Mouse (Mus musculus): ENCODE measurements at regions not wholly inside any gene's neighbourhood (a gene's known extent, or its start where the extent isn't known, plus 50 kb on each side); places are given as distances from the start of the nearest gene placed in this dataset.

DNA sequence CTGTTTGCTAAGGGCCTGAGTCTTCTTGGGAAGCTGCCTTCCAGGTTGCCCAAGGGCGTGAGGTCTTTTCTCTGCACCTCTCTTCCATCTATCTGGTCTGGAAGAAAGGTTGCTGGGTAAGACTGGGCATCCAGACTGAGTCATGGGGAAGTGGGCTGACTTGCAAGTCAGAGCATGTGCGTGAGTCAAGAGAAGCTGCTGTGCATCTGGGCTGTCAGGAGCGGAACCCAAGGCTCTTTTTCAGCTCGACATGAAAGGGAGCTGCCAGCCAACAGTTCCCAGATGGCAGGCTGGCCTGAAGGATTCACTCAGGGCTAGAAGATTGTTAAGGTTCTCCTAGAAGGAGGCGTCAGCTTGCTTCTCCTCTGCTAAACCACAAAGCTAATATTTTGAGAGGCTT is 129.3 kb upstream of the Lrig1 start:
- no peak for ATAC-seq (ENCODE audit: poor library complexity, severe bottlenecking)

DNA sequence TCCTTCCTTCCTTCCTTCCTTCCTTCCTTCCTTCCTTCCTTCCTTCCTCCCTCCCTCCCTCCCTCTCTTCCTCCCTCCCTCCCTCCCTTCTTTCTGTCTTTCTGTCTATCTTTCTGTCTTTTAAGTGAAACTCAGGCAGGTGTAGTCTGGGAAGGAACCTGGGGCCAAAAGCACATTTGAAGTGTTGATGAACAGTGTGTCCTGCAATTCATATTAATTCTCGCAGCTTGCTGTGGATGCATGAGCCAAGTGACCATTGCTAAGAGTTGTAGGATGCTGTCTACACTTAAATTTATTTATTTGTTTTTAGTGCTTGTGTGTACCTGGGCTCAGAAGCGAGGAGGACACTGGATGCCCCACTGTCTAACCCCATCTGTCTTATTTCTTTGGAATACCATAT is 126.7 kb upstream of the Lrig1 start:
- no peak for ATAC-seq (ENCODE audit: poor library complexity, severe bottlenecking)

DNA sequence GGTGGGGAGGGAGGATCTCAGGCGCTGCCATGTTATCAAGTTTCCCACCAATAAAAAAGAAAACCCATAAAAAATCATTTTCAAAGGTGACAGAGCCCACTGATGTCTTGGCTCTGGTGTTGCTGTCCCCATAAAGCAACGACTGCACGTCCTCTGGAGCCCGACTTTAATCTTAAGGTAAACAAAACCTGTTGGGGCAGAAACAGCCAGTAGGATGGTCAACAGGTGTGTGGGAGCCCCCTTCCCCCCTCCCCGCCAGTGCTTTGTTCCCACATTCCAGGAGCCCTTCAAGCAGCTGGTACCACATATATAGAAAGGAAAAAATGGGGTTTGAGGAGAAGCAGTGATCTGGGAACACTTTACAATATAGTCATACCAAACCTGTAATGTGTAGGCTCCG is 118.3 kb upstream of the Lrig1 start:
- no peak for ATAC-seq (ENCODE audit: poor library complexity, severe bottlenecking)

DNA sequence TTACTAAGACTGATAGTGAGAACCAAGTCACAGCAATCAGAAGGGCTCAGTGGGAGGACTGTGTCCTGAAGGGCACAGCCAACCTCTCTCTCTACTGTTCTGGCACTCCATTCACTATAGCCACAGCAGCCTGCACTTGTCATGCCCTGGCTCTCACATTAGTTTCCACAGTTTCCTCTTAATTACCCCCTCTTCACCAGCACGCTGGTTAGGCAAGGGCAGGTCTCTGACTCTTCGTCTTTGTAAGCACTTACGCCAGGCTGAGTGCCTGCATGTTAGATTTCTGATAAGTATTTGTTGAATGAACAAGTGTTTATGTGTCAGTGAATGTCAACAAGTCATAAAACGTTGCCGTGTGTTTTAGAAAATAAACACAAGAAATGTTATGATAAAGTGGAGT is 116.2 kb upstream of the Lrig1 start:
- no peak for ATAC-seq (ENCODE audit: poor library complexity, severe bottlenecking)

GRCm38 (mm10) chr6:94814711-94815110 is 114.8 kb upstream of the Lrig1 start:
- ATAC-seq (ENCODE audit: poor library complexity, severe bottlenecking) = no peak

- ATAC-seq (ENCODE audit: poor library complexity, severe bottlenecking) = no peak
Measured at GRCm38 (mm10) chr6:94813481-94814148, 113.7 kb upstream of the Lrig1 start.

DNA sequence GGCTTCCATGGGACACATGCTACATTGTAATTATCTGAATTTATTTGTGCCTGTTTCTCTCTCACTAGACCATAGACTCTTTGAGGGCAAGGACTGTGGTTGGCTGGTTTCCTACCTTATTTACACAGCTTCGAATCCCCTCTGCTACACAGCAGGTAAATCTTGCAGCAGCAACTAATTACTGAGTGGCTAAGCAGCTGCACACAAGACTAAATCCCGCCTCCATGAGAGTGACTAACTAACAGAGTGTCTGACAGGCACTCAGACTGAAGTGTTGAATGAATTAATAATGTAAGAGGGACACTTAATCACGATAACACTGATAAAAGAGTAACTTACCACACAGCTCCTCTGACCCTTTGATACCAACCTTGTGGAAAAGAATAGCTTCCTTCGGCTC is 111.9 kb upstream of the Lrig1 start:
- ATAC-seq (ENCODE audit: poor library complexity, severe bottlenecking) = no peak

- ATAC-seq (ENCODE audit: poor library complexity, severe bottlenecking) = no peak
Measured at GRCm38 (mm10) chr6:94807216-94807615, 107.3 kb upstream of the Lrig1 start.

DNA sequence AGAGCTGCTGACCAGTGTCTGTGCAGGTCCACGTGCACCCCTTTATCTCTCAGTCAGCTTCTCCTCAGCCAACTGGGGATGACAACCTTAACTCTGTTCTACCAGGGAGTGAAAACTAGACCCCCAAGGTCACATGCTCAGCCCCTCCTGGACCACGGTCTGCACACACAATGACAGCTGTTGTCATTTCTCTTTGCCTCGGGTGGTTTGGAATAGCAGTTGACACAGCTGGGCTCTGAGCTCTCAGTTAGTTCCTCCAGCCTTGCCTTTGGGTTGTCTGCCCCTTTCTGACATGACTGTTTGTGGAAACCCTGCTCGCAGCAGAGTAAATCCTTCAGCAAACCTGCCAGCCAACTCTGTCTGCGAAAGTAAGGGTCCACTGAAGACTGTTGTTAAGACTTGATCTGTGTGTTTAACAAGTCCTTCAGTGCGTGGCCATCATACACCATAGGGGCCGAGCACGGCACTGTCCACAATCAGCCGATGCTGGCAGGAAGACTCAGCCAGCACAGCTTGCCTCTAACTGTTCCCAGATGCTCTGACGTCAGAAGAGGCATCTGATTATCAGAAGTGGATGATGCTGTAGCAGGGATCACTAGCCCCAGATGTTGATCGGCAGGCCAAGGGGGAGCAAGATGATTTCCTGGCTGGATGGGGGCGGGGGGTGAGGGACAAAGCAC is 106.7 kb upstream of the Lrig1 start:
- ATAC-seq (ENCODE audit: poor library complexity, severe bottlenecking) = no peak

DNA sequence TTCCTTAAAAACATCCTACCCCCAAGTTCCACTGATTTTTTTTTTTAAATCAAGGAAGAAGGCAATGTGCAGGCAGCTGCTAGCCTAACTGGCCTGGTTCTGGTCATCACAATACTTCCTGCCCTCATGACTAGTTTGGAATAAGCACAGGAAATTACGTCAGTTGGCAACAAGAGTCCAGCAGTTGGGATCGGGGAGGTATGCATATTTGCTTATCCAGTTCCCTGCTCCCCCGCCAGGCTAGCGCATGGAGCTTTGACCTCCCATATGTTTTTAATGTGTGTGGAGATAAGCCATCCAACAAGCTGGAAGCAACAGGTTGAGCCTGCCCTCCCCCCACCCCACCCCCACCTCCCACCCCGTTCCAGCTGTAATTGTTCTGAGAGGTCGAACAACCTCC is 105.7 kb upstream of the Lrig1 start:
- ATAC-seq (ENCODE audit: poor library complexity, severe bottlenecking) = no peak

GRCm38 (mm10) chr6:94804284-94804815 is 104.4 kb upstream of the Lrig1 start:
- no peak for ATAC-seq (ENCODE audit: poor library complexity, severe bottlenecking)

DNA sequence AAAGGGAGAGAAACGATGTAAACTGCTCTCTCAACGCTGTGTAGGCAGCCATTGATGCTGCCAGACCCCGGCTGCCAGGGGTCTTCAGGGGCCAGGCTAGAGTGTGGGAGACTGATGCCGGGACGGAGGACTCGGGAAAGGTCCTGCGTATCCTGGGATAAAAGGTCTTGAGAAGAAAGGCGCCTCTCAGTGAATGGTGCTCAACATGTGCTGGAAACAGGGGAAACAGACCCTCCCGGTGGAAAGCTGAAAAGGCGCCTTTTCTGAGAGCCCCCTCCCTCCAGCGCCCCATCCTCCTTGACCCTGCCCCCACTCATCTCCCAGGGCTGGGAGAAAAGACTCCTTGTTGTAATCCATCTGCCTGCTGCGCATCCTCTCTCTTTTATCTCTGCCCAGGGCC is 101.1 kb upstream of the Lrig1 start:
- no peak for ATAC-seq (ENCODE audit: poor library complexity, severe bottlenecking)

DNA sequence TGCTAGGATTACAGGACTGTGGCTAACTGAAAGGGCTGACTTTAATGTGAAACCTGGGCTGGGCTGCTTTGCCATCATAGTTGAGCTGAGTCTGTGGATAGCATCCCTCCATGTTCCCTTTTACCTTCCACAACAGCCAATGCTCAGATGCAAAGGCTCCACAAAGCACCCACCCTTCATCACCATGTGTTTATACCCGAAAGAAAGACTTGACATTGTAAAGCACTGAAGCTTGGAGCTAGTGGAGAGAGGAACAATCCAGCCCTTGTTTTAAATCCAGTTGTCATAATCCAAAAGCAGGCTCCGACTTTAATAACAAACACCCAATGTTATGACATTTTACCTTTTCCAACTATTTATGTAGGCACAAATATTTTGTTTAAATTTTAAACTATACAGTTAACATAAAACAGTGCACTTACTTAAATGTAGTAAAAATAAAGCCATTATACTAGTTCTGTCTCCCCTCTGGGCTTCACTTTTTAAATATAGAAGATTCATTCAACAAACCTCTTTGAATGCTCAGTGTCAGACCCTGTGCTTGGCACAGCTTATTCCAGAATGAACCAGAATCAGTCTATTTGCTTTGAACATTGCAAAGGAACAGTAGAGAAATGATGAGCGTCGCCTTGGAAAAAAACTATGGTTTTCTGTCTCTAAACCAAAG is 98.7 kb upstream of the Lrig1 start:
- ATAC-seq (ENCODE audit: poor library complexity, severe bottlenecking) = no peak

- no peak for ATAC-seq (ENCODE audit: poor library complexity, severe bottlenecking)
Measured at GRCm38 (mm10) chr6:94795442-94795841, 95.5 kb upstream of the Lrig1 start.

GRCm38 (mm10) chr6:94793555-94793954 is 93.6 kb upstream of the Lrig1 start:
- ATAC-seq (ENCODE audit: poor library complexity, severe bottlenecking) = no peak

- no peak for ATAC-seq (ENCODE audit: poor library complexity, severe bottlenecking)
Measured at GRCm38 (mm10) chr6:94792312-94792711, 92.4 kb upstream of the Lrig1 start.

DNA sequence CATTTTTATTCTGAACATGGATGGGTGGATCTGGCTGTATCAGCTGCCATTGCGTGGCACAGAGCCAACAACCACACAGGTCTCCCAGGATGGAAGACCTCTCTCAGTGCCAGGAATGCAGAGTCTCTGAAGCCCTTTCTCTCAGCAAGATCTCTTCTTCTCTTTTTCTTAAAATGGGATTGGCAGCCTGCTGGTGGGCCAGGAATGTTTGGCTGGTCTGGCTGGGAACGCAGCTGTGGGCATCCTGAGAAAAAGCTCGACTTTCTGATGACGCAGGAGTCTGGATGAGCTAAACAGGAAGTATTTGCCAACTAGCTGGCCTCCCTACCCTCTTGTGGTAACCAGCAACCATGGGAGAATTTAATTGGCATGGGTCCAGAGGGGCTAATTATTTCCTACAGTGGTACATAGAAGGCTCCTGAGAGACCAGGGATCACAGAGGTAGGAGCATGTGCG is 89.4 kb upstream of the Lrig1 start:
- no peak for ATAC-seq (ENCODE audit: poor library complexity, severe bottlenecking)

- no peak for ATAC-seq (ENCODE audit: poor library complexity, severe bottlenecking)
Measured at GRCm38 (mm10) chr6:94783471-94783870, 83.5 kb upstream of the Lrig1 start.

GRCm38 (mm10) chr6:94780621-94781020 is 80.7 kb upstream of the Lrig1 start:
- no peak for ATAC-seq (ENCODE audit: poor library complexity, severe bottlenecking)

DNA sequence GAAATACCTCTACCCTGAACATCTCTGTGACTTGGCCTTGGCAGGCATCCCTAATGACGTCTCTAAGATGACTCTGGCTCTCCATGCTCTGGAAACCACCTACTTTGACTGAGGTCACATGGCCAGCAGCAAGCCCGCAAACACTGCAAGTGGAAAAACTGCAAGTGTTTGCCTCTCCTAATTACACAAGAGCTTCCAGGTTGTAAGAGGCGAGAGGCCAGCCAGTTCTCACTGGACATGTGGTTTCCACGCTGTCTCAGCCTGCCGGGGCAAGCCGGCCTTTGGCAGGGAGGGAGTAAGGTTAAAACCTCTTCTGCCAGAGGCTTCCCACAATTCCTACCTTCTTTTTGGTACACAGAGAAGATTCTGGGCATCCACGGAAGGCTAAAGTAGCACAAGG is 79.9 kb upstream of the Lrig1 start:
- ATAC-seq (ENCODE audit: poor library complexity, severe bottlenecking) = no peak

GRCm38 (mm10) chr6:94779213-94779612 is 79.3 kb upstream of the Lrig1 start:
- no peak for ATAC-seq (ENCODE audit: poor library complexity, severe bottlenecking)

DNA sequence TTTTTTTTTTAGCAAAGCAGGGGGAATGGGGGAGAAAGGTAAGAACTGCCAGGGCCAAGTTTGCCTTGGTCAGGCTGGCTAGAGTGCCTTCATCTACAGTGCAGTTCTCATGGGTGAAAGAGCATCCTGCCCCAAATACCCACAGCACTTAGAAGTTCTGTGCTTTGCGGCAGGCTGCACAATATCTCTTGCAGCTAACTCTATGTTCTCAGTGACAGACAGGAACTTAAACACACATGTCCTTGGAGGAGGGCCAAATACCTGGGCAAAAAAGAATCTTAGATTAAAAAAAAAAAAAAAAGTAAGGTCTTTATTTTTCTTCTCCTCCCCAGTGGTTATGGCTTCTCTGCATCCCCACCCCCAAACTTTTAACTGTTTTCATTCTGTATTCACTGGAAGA is 78.8 kb upstream of the Lrig1 start:
- ATAC-seq (ENCODE audit: poor library complexity, severe bottlenecking) = no peak

Measured in megakaryocyte, adult 5-6 weeks (primary cell).